Mouse (Mus musculus) heart, embryonic 15.5 days (tissue): Measurements from ENCODE around the gene Hmces. TPM values are rescaled to one million over a fixed set of nuclear protein-coding genes. Genes with fewer than 3 reads are reported as not detected.

Source experiments
- ATAC-seq: fragments of 200-750 bp; cut with Nextera tagmentation; replicated peaks from 2 replicates; pipeline ENCODE4 v1.8.0; 2017; ENCODE audit warnings: low read depth, moderate TSS enrichment; ENCODE audit not compliant: insufficient number of reproducible peaks, insufficient read depth, low FRiP score
- H3K27ac ChIP-seq: fragments of 300-500 bp; sonication (generic); 2 replicates; pipeline ENCODE4 v1.5.1; 2015; ENCODE audit warnings: mild to moderate bottlenecking, inconsistent platforms
- H3K27me3 ChIP-seq: fragments of 300-500 bp; sonication (generic); 2 replicates; pipeline ENCODE4 v1.6.1; 2015; ENCODE audit warnings: inconsistent platforms
- H3K36me3 ChIP-seq: fragments of 300-500 bp; sonication (generic); 2 replicates; pipeline ENCODE4 v1.6.1; 2015; ENCODE audit warnings: mild to moderate bottlenecking, inconsistent platforms
- H3K4me1 ChIP-seq: fragments of 300-500 bp; sonication (generic); replicated peaks from 2 replicates; pipeline ENCODE4 v1.6.1; 2015; ENCODE audit warnings: inconsistent platforms
- H3K4me2 ChIP-seq: fragments of 300-500 bp; sonication (generic); 2 replicates; pipeline ENCODE4 v1.6.1; 2015; ENCODE audit warnings: inconsistent platforms, mild to moderate bottlenecking, moderate library complexity
- H3K4me3 ChIP-seq: fragments of 300-500 bp; sonication (generic); 2 replicates; pipeline ENCODE4 v1.5.1; 2015; ENCODE audit warnings: mild to moderate bottlenecking, inconsistent platforms
- H3K9ac ChIP-seq: fragments of 300-500 bp; sonication (generic); 2 replicates; pipeline ENCODE4 v1.6.1; 2015; ENCODE audit warnings: mild to moderate bottlenecking, inconsistent platforms
- H3K9me3 ChIP-seq: fragments of 300-500 bp; sonication (generic); replicated peaks from 2 replicates; pipeline ENCODE4 v1.6.1; 2016; ENCODE audit warnings: inconsistent platforms
- WGBS: fragments of 180-500 bp; shearing (Covaris S2); methylation state at CpG from one replicate; pipeline ENCODE4 v1.1.7; 2015; ENCODE audit warnings: mixed read lengths; 5-methylcytosine and 5-hydroxymethylcytosine counted together
- polyA plus RNA-seq: library from polyadenylated mRNA; unstranded; fragments of >200 nt; fragmentation: Nextera tagmentation; extraction: Ambion mirVana; gene quantifications from 2 replicates; pipeline ENCODE4 v1.2.1, GENCODE M21; 2015

Gene Hmces
- 20.4 and 30.4 TPM in 2 replicates for polyA plus RNA-seq

GRCm38 (mm10) chr6:87913661-87914325 lies at the start of gene Hmces:
Gene Hmces, plus strand, starts transcription at chr6:87913935.
- no peaks in the 10 kb centered on the region for H3K9me3 ChIP-seq
- peak within 1 kb of the TSS; percentile 86 for H3K4me3 ChIP-seq
- peak within 1 kb of the TSS; percentile 93 for H3K9ac ChIP-seq
- WGBS, result under 1% methylated on average over 62 of the region's 62 CpGs
- H3K36me3 ChIP-seq, result peaks cover 54% of the 10 kb centered on the region
- H3K27me3 ChIP-seq, result no peaks in the 10 kb centered on the region
- peak; percentile 89 for ATAC-seq
- peak within 1 kb of the TSS; percentile 82 for H3K4me2 ChIP-seq
- H3K4me1 ChIP-seq, result peaks cover 11% of the 10 kb centered on the region
- peak within 1 kb of the TSS; percentile 91 for H3K27ac ChIP-seq

GRCm38 (mm10) chr6:87866211-87866610 lies 47.5 kb upstream of the Hmces start:
- H3K4me1 ChIP-seq, result peaks cover 7% of the 10 kb centered on the region
- H3K4me3 ChIP-seq, result no peak overlapping the region
- no peaks in the 10 kb centered on the region for H3K27me3 ChIP-seq
- no peak for ATAC-seq
- no peak overlapping the region for H3K27ac ChIP-seq
- no peaks in the 10 kb centered on the region for H3K36me3 ChIP-seq
- H3K4me2 ChIP-seq, result no peak overlapping the region
- 77% methylated on average over 6 of the region's 6 CpGs for WGBS
- H3K9ac ChIP-seq, result no peak overlapping the region
- no peaks in the 10 kb centered on the region for H3K9me3 ChIP-seq

- no peak overlapping the region for H3K4me2 ChIP-seq
- no peaks in the 10 kb centered on the region for H3K9me3 ChIP-seq
Observed at GRCm38 (mm10) chr6:87867256-87867655, 46.5 kb upstream of the Hmces start.

GRCm38 (mm10) chr6:87868871-87869506 lies 44.7 kb upstream of the Hmces start:
- Histone ChIP-seq H3K9me3 (no peaks in the 10 kb centered on the region), H3K4me2 (peak overlapping the region; percentile 21), H3K36me3 (no peaks in the 10 kb centered on the region), H3K27me3 (no peaks in the 10 kb centered on the region), H3K4me3 (no peak overlapping the region), H3K27ac (peak overlapping the region; percentile 37; the same call in 1 of the 2 replicates), H3K9ac (no peak overlapping the region), H3K4me1 (peaks cover 10% of the 10 kb centered on the region)
- peak; percentile 84 for ATAC-seq
- WGBS, result 50% methylated on average over 9 of the region's 9 CpGs

More at GRCm38 (mm10) chr6:87867256-87867655, 46.5 kb upstream of the Hmces start:
- Histone ChIP-seq H3K4me3 (no peak overlapping the region), H3K27me3 (no peaks in the 10 kb centered on the region), H3K9ac (no peak overlapping the region), H3K36me3 (no peaks in the 10 kb centered on the region), H3K27ac (no peak overlapping the region), H3K4me1 (peaks cover 7% of the 10 kb centered on the region)
- ATAC-seq, result no peak
- 56% methylated on average over 2 of the region's 2 CpGs for WGBS

- Histone ChIP-seq H3K36me3 (no peaks in the 10 kb centered on the region), H3K9ac (no peak overlapping the region), H3K4me3 (no peak overlapping the region), H3K27ac (no peak overlapping the region), H3K27me3 (no peaks in the 10 kb centered on the region), H3K4me1 (peaks cover 10% of the 10 kb centered on the region), H3K9me3 (no peaks in the 10 kb centered on the region), H3K4me2 (no peak overlapping the region)
- no peak for ATAC-seq
- 65% methylated on average over 1 of the region's 1 CpGs for WGBS
Observed at GRCm38 (mm10) chr6:87870440-87870839, 43.3 kb upstream of the Hmces start.

- Histone ChIP-seq H3K36me3 (no peaks in the 10 kb centered on the region), H3K9me3 (no peaks in the 10 kb centered on the region), H3K27me3 (no peaks in the 10 kb centered on the region), H3K4me2 (no peak overlapping the region), H3K4me1 (peaks cover 10% of the 10 kb centered on the region), H3K27ac (no peak overlapping the region), H3K9ac (no peak overlapping the region), H3K4me3 (no peak overlapping the region)
- 87% methylated on average over 7 of the region's 7 CpGs for WGBS
- ATAC-seq, result no peak
Observed at GRCm38 (mm10) chr6:87871240-87871639, 42.5 kb upstream of the Hmces start.

- Histone ChIP-seq H3K4me3 (no peak overlapping the region), H3K4me2 (no peak overlapping the region), H3K27me3 (no peaks in the 10 kb centered on the region), H3K9ac (no peak overlapping the region), H3K9me3 (no peaks in the 10 kb centered on the region), H3K4me1 (peaks cover 10% of the 10 kb centered on the region), H3K36me3 (no peaks in the 10 kb centered on the region), H3K27ac (no peak overlapping the region)
- WGBS, result 15% methylated on average over 1 of the region's 1 CpGs
- no peak for ATAC-seq
Observed at GRCm38 (mm10) chr6:87873104-87873503, 40.6 kb upstream of the Hmces start.

GRCm38 (mm10) chr6:87873963-87874362 lies 39.8 kb upstream of the Hmces start:
- no peak overlapping the region for H3K4me2 ChIP-seq
- no peak overlapping the region for H3K27ac ChIP-seq
- H3K36me3 ChIP-seq, result no peaks in the 10 kb centered on the region
- no peak overlapping the region for H3K4me3 ChIP-seq
- 83% methylated on average over 2 of the region's 2 CpGs for WGBS
- no peak for ATAC-seq
- H3K4me1 ChIP-seq, result peaks cover 6% of the 10 kb centered on the region
- H3K27me3 ChIP-seq, result no peaks in the 10 kb centered on the region
- H3K9me3 ChIP-seq, result no peaks in the 10 kb centered on the region
- H3K9ac ChIP-seq, result no peak overlapping the region

- Histone ChIP-seq H3K4me3 (no peak overlapping the region), H3K9ac (no peak overlapping the region), H3K36me3 (no peaks in the 10 kb centered on the region), H3K9me3 (no peaks in the 10 kb centered on the region), H3K27ac (no peak overlapping the region), H3K27me3 (no peaks in the 10 kb centered on the region), H3K4me2 (no peak overlapping the region), H3K4me1 (0 out of 2 replicates have a peak, but pooled peaks cover 3% of the 10 kb centered on the region)
- WGBS, result 52% methylated on average over 1 of the region's 1 CpGs
- ATAC-seq, result no peak
Observed at GRCm38 (mm10) chr6:87875083-87875482, 38.7 kb upstream of the Hmces start.

GRCm38 (mm10) chr6:87875562-87875961 lies 38.2 kb upstream of the Hmces start:
- 0 out of 2 replicates have a peak, but pooled peaks cover 3% of the 10 kb centered on the region for H3K4me1 ChIP-seq
- H3K9me3 ChIP-seq, result no peaks in the 10 kb centered on the region
- no peak for ATAC-seq
- H3K27ac ChIP-seq, result no peak overlapping the region
- H3K27me3 ChIP-seq, result no peaks in the 10 kb centered on the region
- H3K4me2 ChIP-seq, result no peak overlapping the region
- no peaks in the 10 kb centered on the region for H3K36me3 ChIP-seq
- WGBS, result 78% methylated on average over 7 of the region's 7 CpGs
- no peak overlapping the region for H3K4me3 ChIP-seq
- no peak overlapping the region for H3K9ac ChIP-seq

GRCm38 (mm10) chr6:87876068-87876643 lies 37.6 kb upstream of the Hmces start:
- no peak overlapping the region for H3K4me2 ChIP-seq
- no peak for ATAC-seq

More at GRCm38 (mm10) chr6:87876068-87876643, 37.6 kb upstream of the Hmces start:
- Histone ChIP-seq H3K9ac (no peak overlapping the region), H3K36me3 (no peaks in the 10 kb centered on the region), H3K9me3 (no peaks in the 10 kb centered on the region), H3K27ac (no peak overlapping the region), H3K27me3 (no peaks in the 10 kb centered on the region), H3K4me3 (no peak overlapping the region), H3K4me1 (0 out of 2 replicates have a peak, but pooled peaks cover 3% of the 10 kb centered on the region)
- WGBS, result 70% methylated on average over 13 of the region's 13 CpGs
